Mouse (Mus musculus) heart, embryonic 16.5 days (tissue): ENCODE measurements around the gene Otop1. TPM values are rescaled to one million over a fixed set of nuclear protein-coding genes. Genes with fewer than 3 reads are reported as not detected.

Experiments
- ATAC-seq: fragments of 200-750 bp; cut with Nextera tagmentation; replicated peaks from 2 replicates; pipeline ENCODE4 v1.8.0; 2017; ENCODE audit warnings: moderate number of reproducible peaks; ENCODE audit not compliant: insufficient read depth, low FRiP score; ENCODE audit errors: extremely low read depth
- H3K27ac ChIP-seq: fragments of 300-500 bp; sonication (generic); 2 replicates; pipeline ENCODE4 v1.5.1; 2014; ENCODE audit warnings: mild to moderate bottlenecking, low read length, control low read depth, moderate library complexity
- H3K27me3 ChIP-seq: fragments of 300-500 bp; sonication (generic); 2 replicates; pipeline ENCODE4 v1.6.1; 2014; ENCODE audit warnings: low read length, mixed read lengths; ENCODE audit not compliant: control insufficient read depth, insufficient read depth
- H3K36me3 ChIP-seq: fragments of 300-500 bp; sonication (generic); 2 replicates; pipeline ENCODE4 v1.6.1; 2014; ENCODE audit not compliant: control insufficient read depth, insufficient read depth
- H3K4me1 ChIP-seq: fragments of 300-500 bp; sonication (generic); 2 replicates; pipeline ENCODE4 v1.6.1; 2014; ENCODE audit warnings: low read length, mixed read lengths; ENCODE audit not compliant: control insufficient read depth, insufficient read depth
- H3K4me2 ChIP-seq: fragments of 300-500 bp; sonication (generic); 2 replicates; pipeline ENCODE4 v1.6.1; 2014; ENCODE audit warnings: low read depth, mild to moderate bottlenecking, control low read depth, low read length
- H3K4me3 ChIP-seq: fragments of 300-500 bp; sonication (generic); 2 replicates; pipeline ENCODE4 v1.5.1; 2014; ENCODE audit warnings: mild to moderate bottlenecking, control low read depth, low read length
- H3K9ac ChIP-seq: fragments of 300-500 bp; sonication (generic); 2 replicates; pipeline ENCODE4 v1.6.1; 2014; ENCODE audit warnings: low read length, control low read depth
- H3K9me3 ChIP-seq: fragments of 300-500 bp; sonication (generic); replicated peaks from 2 replicates; pipeline ENCODE4 v1.6.1; 2016; ENCODE audit warnings: low read length; ENCODE audit not compliant: control insufficient read depth
- WGBS: fragments of 180-500 bp; shearing (Covaris S2); extraction: QIAGEN DNeasy Blood & Tissue Kit; methylation state at CpG from one replicate; pipeline ENCODE4 v1.1.7; 2014; 5-methylcytosine and 5-hydroxymethylcytosine counted together
- polyA plus RNA-seq: library from polyadenylated mRNA; unstranded; fragments of >200 nt; fragmentation: Nextera tagmentation; extraction: Ambion mirVana; gene quantifications from 2 replicates; pipeline ENCODE4 v1.2.1, GENCODE M21; 2015

Gene Otop1
- not detected in 2 replicates for polyA plus RNA-seq

DNA sequence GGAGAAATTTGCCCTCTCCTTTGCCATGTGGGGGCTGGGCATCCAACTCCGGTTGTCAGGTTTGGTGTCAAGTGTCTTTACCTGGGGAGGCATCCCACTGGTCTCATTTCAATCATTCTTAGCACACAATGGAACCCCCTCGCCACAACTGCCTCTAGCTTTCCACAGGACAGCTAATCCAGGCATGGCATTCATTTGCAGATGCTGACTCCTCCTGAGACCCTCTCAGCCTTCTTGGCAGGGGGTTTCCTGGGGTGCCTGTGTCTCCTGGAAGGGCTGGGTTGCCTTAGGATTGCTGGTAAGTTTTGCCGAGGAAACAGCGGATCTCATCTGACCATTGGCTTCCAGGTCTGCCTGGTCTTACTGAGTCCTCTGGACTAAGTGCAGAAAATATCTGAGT is at the start of gene Otop1:
TSS of gene Otop1 (plus strand) at position 202 of the 400 bp plus-strand sequence.
- WGBS: 6% methylated on average over 4 of the region's 4 CpGs
- H3K9ac ChIP-seq: no peak within 1 kb of the TSS
- H3K4me2 ChIP-seq: peak within 1 kb of the TSS; percentile 3; the same call in 1 of the 2 replicates
- H3K36me3 ChIP-seq: no peaks in the 10 kb centered on the region
- no peaks in the 10 kb centered on the region for H3K4me1 ChIP-seq
- ATAC-seq: no peak
- no peak within 1 kb of the TSS for H3K4me3 ChIP-seq
- H3K27ac ChIP-seq: no peak within 1 kb of the TSS
- no peaks in the 10 kb centered on the region for H3K9me3 ChIP-seq
- peaks cover 50% of the 10 kb centered on the region for H3K27me3 ChIP-seq

DNA sequence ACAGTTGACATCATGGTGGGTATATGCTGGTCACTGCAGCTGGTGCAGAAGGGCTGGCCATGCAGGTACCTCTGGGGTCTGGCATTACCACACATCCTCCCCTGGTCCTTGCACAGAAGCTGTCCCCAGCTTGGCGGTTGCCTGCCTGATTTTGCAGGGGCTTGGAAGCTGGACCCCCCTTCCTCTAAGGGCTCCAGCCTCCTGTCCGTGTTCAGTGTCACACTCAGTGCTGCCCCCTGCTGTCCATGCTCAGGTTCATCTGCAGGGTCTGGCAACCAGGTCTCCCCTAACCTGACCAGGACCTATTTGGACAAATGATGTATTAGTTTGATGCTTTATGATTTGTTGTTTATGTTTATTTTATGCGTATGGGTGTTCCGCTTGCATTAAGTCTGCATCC is 40.4 kb upstream of the Otop1 start:
- Histone ChIP-seq H3K36me3 (peaks cover 23% of the 10 kb centered on the region), H3K27me3 (no peaks in the 10 kb centered on the region), H3K4me1 (no peaks in the 10 kb centered on the region), H3K9me3 (peaks cover 4% of the 10 kb centered on the region; the same call in 1 of the 2 replicates), H3K9ac (no peak overlapping the region), H3K27ac (no peak overlapping the region), H3K4me3 (no peak overlapping the region), H3K4me2 (no peak overlapping the region)
- ATAC-seq: no peak
- WGBS: 63% methylated on average over 4 of the region's 4 CpGs

- no peak overlapping the region for H3K27ac ChIP-seq
- no peaks in the 10 kb centered on the region for H3K4me1 ChIP-seq
- no peak overlapping the region for H3K9ac ChIP-seq
- peaks cover 20% of the 10 kb centered on the region for H3K36me3 ChIP-seq
- no peaks in the 10 kb centered on the region for H3K27me3 ChIP-seq
- peaks cover 4% of the 10 kb centered on the region; the same call in 1 of the 2 replicates for H3K9me3 ChIP-seq
- 100% methylated on average over 2 of the region's 2 CpGs for WGBS
- H3K4me3 ChIP-seq: no peak overlapping the region
- ATAC-seq: no peak
- H3K4me2 ChIP-seq: no peak overlapping the region
Observed at GRCm38 (mm10) chr5:38236627-38237026, 39.1 kb upstream of the Otop1 start.

- Histone ChIP-seq H3K27ac (no peak overlapping the region), H3K9ac (no peak overlapping the region), H3K4me2 (no peak overlapping the region), H3K4me1 (no peaks in the 10 kb centered on the region), H3K36me3 (no peaks in the 10 kb centered on the region), H3K4me3 (no peak overlapping the region), H3K27me3 (no peaks in the 10 kb centered on the region), H3K9me3 (peaks cover 4% of the 10 kb centered on the region; the same call in 1 of the 2 replicates)
- WGBS: 70% methylated on average over 5 of the region's 5 CpGs
- no peak for ATAC-seq
Observed at GRCm38 (mm10) chr5:38240727-38241472, 34.9 kb upstream of the Otop1 start.

DNA sequence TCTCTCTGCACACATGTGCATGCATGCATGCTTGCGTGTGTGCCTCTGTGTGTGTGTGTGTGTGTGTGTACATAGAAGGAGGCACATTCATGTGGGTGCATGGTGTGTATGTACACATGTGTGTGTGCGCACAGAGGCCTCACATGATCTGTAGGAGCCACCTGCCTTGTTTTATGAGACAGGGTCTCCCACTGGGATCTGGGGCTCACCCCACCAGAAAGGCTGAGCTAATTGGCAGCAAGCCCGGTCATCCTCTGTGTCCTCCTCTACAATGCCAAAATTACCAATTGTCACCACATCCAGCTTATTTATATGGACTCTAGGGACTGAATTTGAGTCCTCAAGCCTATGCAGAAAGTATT is 34.3 kb upstream of the Otop1 start:
- no peak overlapping the region for H3K9ac ChIP-seq
- 86% methylated on average over 3 of the region's 3 CpGs for WGBS
- peaks cover 4% of the 10 kb centered on the region; the same call in 1 of the 2 replicates for H3K9me3 ChIP-seq
- H3K36me3 ChIP-seq: no peaks in the 10 kb centered on the region
- H3K4me1 ChIP-seq: no peaks in the 10 kb centered on the region
- H3K4me2 ChIP-seq: no peak overlapping the region
- no peak for ATAC-seq
- H3K27ac ChIP-seq: no peak overlapping the region
- H3K27me3 ChIP-seq: no peaks in the 10 kb centered on the region
- H3K4me3 ChIP-seq: no peak overlapping the region

- ATAC-seq: no peak
- Histone ChIP-seq H3K9me3 (no peaks in the 10 kb centered on the region), H3K9ac (no peak overlapping the region), H3K27ac (no peak overlapping the region), H3K27me3 (no peaks in the 10 kb centered on the region), H3K4me1 (no peaks in the 10 kb centered on the region), H3K36me3 (no peaks in the 10 kb centered on the region), H3K4me2 (no peak overlapping the region), H3K4me3 (no peak overlapping the region)
- 83% methylated on average over 6 of the region's 6 CpGs for WGBS
Observed at GRCm38 (mm10) chr5:38241966-38242365, 33.8 kb upstream of the Otop1 start.

GRCm38 (mm10) chr5:38255195-38255594 is 20.6 kb upstream of the Otop1 start:
- H3K4me3 ChIP-seq: no peak overlapping the region
- no peak overlapping the region for H3K27ac ChIP-seq
- WGBS: 40% methylated on average over 4 of the region's 4 CpGs
- no peaks in the 10 kb centered on the region for H3K36me3 ChIP-seq
- no peaks in the 10 kb centered on the region for H3K9me3 ChIP-seq
- ATAC-seq: no peak
- 0 out of 2 replicates have a peak, but pooled peaks cover 2% of the 10 kb centered on the region for H3K27me3 ChIP-seq
- H3K4me2 ChIP-seq: no peak overlapping the region
- H3K9ac ChIP-seq: no peak overlapping the region
- H3K4me1 ChIP-seq: no peaks in the 10 kb centered on the region

DNA sequence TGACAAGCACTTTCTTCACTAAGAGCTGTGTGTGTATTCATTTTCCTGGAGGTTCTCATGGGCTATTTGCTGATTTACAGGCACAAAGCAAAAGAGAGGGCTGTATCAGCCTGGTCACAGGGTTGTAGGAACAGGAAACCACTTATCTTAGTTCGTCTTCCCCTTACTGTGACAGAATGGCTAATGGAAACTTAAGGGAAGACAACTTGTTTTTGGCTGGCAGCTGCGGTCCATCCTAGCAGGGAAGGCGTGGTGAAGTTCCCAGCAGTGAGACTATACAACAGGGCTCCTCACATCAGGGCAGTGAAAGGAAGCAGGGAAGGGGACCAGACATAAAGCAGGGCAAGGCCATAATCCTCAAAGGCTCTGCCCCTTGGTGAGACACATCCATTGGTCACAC is 20.1 kb upstream of the Otop1 start:
- Histone ChIP-seq H3K9me3 (no peaks in the 10 kb centered on the region), H3K27ac (no peak overlapping the region), H3K9ac (no peak overlapping the region), H3K4me1 (no peaks in the 10 kb centered on the region), H3K27me3 (0 out of 2 replicates have a peak, but pooled peaks cover 2% of the 10 kb centered on the region), H3K4me2 (no peak overlapping the region), H3K36me3 (no peaks in the 10 kb centered on the region), H3K4me3 (no peak overlapping the region)
- peak; percentile 37; the same call in 1 of the 2 replicates for ATAC-seq
- WGBS: 38% methylated on average over 3 of the region's 3 CpGs

- Histone ChIP-seq H3K9me3 (no peaks in the 10 kb centered on the region), H3K4me3 (no peak overlapping the region), H3K36me3 (no peaks in the 10 kb centered on the region), H3K9ac (no peak overlapping the region), H3K4me2 (no peak overlapping the region), H3K27me3 (0 out of 2 replicates have a peak, but pooled peaks cover 2% of the 10 kb centered on the region), H3K27ac (no peak overlapping the region), H3K4me1 (peaks cover 5% of the 10 kb centered on the region)
- ATAC-seq: no peak
- WGBS: 68% methylated on average over 1 of the region's 1 CpGs
Observed at GRCm38 (mm10) chr5:38256551-38256950, 19.2 kb upstream of the Otop1 start.
